Mouse (Mus musculus): ENCODE results near the gene Ston2.

- TF ChIP-seq POLR2A (IDR thresholded peaks at IDR 0.05; ENCODE audit: borderline replicate concordance, control insufficient read depth, low read depth, low read length) (no peak), CTCF (IDR thresholded peaks at IDR 0.05; ENCODE audit: control insufficient read depth, insufficient read depth, low read length) (no peak)
Measured at GRCm38 (mm10) chr12:91778211-91779003, 9.8 kb downstream of the Ston2 start.

Measured in bone marrow, adult 2 months (tissue).